Mouse (Mus musculus): ENCODE measurements at regions not wholly inside any gene's neighbourhood (a gene's known extent, or its start where the extent isn't known, plus 50 kb on each side); places are given as distances from the start of the nearest gene placed in this dataset.

DNA sequence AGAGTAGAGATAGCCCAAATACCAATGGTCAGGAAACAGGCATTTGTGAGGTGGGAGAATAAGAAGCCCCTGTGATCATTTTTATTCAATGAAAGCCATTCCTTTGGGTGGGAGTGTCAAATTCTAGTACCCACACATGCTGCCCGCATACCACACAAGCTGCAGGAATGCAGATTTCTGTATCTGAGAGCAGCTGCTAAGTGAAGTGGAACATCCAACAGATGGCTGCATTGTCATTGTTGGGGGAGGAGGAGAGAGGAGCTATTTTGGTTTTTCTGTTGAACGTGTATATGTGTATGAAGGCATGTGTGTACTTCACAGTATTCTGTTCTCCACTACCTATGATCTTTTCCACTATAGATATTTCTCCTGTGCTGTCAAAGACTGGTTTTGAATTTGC is 392.3 kb upstream of the Mef2c start:
- no peaks in the 10 kb centered on the region for H3K4me1 ChIP-seq (ENCODE audit: control insufficient read depth, insufficient read depth, low read length)
- H3K27me3 ChIP-seq (ENCODE audit: control insufficient read depth, insufficient read depth, low read length), result no peaks in the 10 kb centered on the region
- no peak overlapping the region for H3K9ac ChIP-seq (replicated peaks; ENCODE audit: low read depth, low read length)
- peak; percentile 61 for ATAC-seq (ENCODE audit: low read depth)
- H3K9me3 ChIP-seq (ENCODE audit: control insufficient read depth, low read length), result no peaks in the 10 kb centered on the region
- no peak overlapping the region for H3K4me2 ChIP-seq (ENCODE audit: low read depth, low read length)
- H3K4me3 ChIP-seq (ENCODE audit: low read depth, low read length), result no peak overlapping the region
- H3K27ac ChIP-seq (ENCODE audit: low read depth, low read length), result no peak overlapping the region
- H3K36me3 ChIP-seq (ENCODE audit: control insufficient read depth, insufficient read depth, low read length), result no peaks in the 10 kb centered on the region
- 4% methylated on average over 2 of the region's 2 CpGs for WGBS

- no peak for ATAC-seq (ENCODE audit: low read depth)
- no peaks in the 10 kb centered on the region for H3K36me3 ChIP-seq (ENCODE audit: control insufficient read depth, insufficient read depth, low read length)
- H3K27me3 ChIP-seq (ENCODE audit: control insufficient read depth, insufficient read depth, low read length), result no peaks in the 10 kb centered on the region
- H3K9me3 ChIP-seq (ENCODE audit: control insufficient read depth, low read length), result no peaks in the 10 kb centered on the region
- H3K27ac ChIP-seq (ENCODE audit: low read depth, low read length), result no peak overlapping the region
- H3K9ac ChIP-seq (replicated peaks; ENCODE audit: low read depth, low read length), result no peak overlapping the region
- WGBS, result 73% methylated on average over 1 of the region's 1 CpGs
- no peak overlapping the region for H3K4me2 ChIP-seq (ENCODE audit: low read depth, low read length)
- no peaks in the 10 kb centered on the region for H3K4me1 ChIP-seq (ENCODE audit: control insufficient read depth, insufficient read depth, low read length)
- no peak overlapping the region for H3K4me3 ChIP-seq (ENCODE audit: low read depth, low read length)
Measured at GRCm38 (mm10) chr13:83112323-83112722, 391.5 kb upstream of the Mef2c start.

- H3K27ac ChIP-seq (ENCODE audit: low read depth, low read length), result no peak overlapping the region
- H3K4me1 ChIP-seq (ENCODE audit: control insufficient read depth, insufficient read depth, low read length), result no peaks in the 10 kb centered on the region
- no peaks in the 10 kb centered on the region for H3K9me3 ChIP-seq (ENCODE audit: control insufficient read depth, low read length)
- WGBS, result 74% methylated on average over 5 of the region's 5 CpGs
- H3K36me3 ChIP-seq (ENCODE audit: control insufficient read depth, insufficient read depth, low read length), result no peaks in the 10 kb centered on the region
- H3K4me3 ChIP-seq (ENCODE audit: low read depth, low read length), result no peak overlapping the region
- ATAC-seq (ENCODE audit: low read depth), result no peak
- H3K27me3 ChIP-seq (ENCODE audit: control insufficient read depth, insufficient read depth, low read length), result no peaks in the 10 kb centered on the region
- H3K9ac ChIP-seq (replicated peaks; ENCODE audit: low read depth, low read length), result no peak overlapping the region
- H3K4me2 ChIP-seq (ENCODE audit: low read depth, low read length), result no peak overlapping the region
Measured at GRCm38 (mm10) chr13:83112741-83113140, 391.1 kb upstream of the Mef2c start.

- Histone ChIP-seq H3K27me3 (ENCODE audit: control insufficient read depth, insufficient read depth, low read length) (no peaks in the 10 kb centered on the region), H3K9me3 (ENCODE audit: control insufficient read depth, low read length) (no peaks in the 10 kb centered on the region), H3K27ac (ENCODE audit: low read depth, low read length) (no peak overlapping the region), H3K36me3 (ENCODE audit: control insufficient read depth, insufficient read depth, low read length) (no peaks in the 10 kb centered on the region), H3K4me3 (ENCODE audit: low read depth, low read length) (no peak overlapping the region), H3K4me2 (ENCODE audit: low read depth, low read length) (no peak overlapping the region), H3K4me1 (ENCODE audit: control insufficient read depth, insufficient read depth, low read length) (no peaks in the 10 kb centered on the region), H3K9ac (replicated peaks; ENCODE audit: low read depth, low read length) (no peak overlapping the region)
- no peak for ATAC-seq (ENCODE audit: low read depth)
Measured at GRCm38 (mm10) chr13:83113808-83114207, 390.0 kb upstream of the Mef2c start.

DNA sequence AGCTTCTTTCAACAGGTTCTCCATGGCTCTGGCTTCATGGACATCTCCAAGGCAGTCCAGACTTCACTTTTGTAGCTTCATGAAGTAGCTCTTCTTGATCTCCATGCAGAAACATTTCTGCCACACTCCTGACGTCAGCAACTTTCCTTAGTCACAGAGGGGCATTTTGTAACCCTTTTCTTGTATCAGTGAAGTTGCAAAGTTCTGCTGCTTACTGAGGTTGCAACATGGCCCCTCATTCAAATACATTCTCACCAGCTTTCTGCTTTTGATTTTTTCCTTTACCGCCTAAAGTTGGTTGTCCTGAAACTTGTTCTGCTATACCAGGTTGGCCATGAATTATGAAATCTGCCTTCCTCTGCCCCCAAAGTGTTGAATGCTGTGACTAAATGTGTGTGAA is 389.4 kb upstream of the Mef2c start:
- no peak overlapping the region for H3K4me2 ChIP-seq (ENCODE audit: low read depth, low read length)
- no peaks in the 10 kb centered on the region for H3K4me1 ChIP-seq (ENCODE audit: control insufficient read depth, insufficient read depth, low read length)
- H3K4me3 ChIP-seq (ENCODE audit: low read depth, low read length), result no peak overlapping the region
- no peak overlapping the region for H3K9ac ChIP-seq (replicated peaks; ENCODE audit: low read depth, low read length)
- H3K36me3 ChIP-seq (ENCODE audit: control insufficient read depth, insufficient read depth, low read length), result no peaks in the 10 kb centered on the region
- no peak overlapping the region for H3K27ac ChIP-seq (ENCODE audit: low read depth, low read length)
- no peaks in the 10 kb centered on the region for H3K9me3 ChIP-seq (ENCODE audit: control insufficient read depth, low read length)
- no peak for ATAC-seq (ENCODE audit: low read depth)
- no peaks in the 10 kb centered on the region for H3K27me3 ChIP-seq (ENCODE audit: control insufficient read depth, insufficient read depth, low read length)
- 91% methylated on average over 2 of the region's 2 CpGs for WGBS

DNA sequence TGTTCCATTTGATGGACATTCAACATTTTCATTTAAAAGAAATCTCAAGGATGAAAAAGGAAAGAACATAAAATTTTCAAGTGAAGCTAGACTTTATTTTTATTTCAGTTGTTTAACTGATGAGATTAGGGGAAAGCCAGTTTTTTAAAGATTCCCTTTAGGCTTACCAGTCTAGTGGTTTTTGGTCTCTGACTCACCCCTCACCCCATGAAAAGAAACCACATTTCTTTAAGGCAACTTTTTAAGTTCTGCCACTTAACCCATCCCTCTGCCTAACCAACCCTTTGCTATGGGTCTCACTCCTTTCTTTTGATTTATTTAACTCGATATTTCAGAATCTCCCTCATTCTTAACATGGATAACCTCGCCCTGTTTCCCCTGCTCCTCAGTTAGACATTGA is 388.1 kb upstream of the Mef2c start:
- no peak for ATAC-seq (ENCODE audit: low read depth)
- Histone ChIP-seq H3K27me3 (ENCODE audit: control insufficient read depth, insufficient read depth, low read length) (no peaks in the 10 kb centered on the region), H3K4me1 (ENCODE audit: control insufficient read depth, insufficient read depth, low read length) (no peaks in the 10 kb centered on the region), H3K36me3 (ENCODE audit: control insufficient read depth, insufficient read depth, low read length) (no peaks in the 10 kb centered on the region), H3K4me2 (ENCODE audit: low read depth, low read length) (no peak overlapping the region), H3K27ac (ENCODE audit: low read depth, low read length) (no peak overlapping the region), H3K9me3 (ENCODE audit: control insufficient read depth, low read length) (no peaks in the 10 kb centered on the region), H3K4me3 (ENCODE audit: low read depth, low read length) (no peak overlapping the region), H3K9ac (replicated peaks; ENCODE audit: low read depth, low read length) (no peak overlapping the region)
- 89% methylated on average over 2 of the region's 2 CpGs for WGBS

GRCm38 (mm10) chr13:83120343-83120742 is 383.5 kb upstream of the Mef2c start:
- Histone ChIP-seq H3K4me2 (ENCODE audit: low read depth, low read length) (no peak overlapping the region), H3K27ac (ENCODE audit: low read depth, low read length) (no peak overlapping the region), H3K4me3 (ENCODE audit: low read depth, low read length) (no peak overlapping the region), H3K9me3 (ENCODE audit: control insufficient read depth, low read length) (no peaks in the 10 kb centered on the region), H3K9ac (replicated peaks; ENCODE audit: low read depth, low read length) (no peak overlapping the region), H3K4me1 (ENCODE audit: control insufficient read depth, insufficient read depth, low read length) (no peaks in the 10 kb centered on the region), H3K36me3 (ENCODE audit: control insufficient read depth, insufficient read depth, low read length) (no peaks in the 10 kb centered on the region), H3K27me3 (ENCODE audit: control insufficient read depth, insufficient read depth, low read length) (no peaks in the 10 kb centered on the region)
- 19% methylated on average over 4 of the region's 4 CpGs for WGBS
- ATAC-seq (ENCODE audit: low read depth), result no peak

DNA sequence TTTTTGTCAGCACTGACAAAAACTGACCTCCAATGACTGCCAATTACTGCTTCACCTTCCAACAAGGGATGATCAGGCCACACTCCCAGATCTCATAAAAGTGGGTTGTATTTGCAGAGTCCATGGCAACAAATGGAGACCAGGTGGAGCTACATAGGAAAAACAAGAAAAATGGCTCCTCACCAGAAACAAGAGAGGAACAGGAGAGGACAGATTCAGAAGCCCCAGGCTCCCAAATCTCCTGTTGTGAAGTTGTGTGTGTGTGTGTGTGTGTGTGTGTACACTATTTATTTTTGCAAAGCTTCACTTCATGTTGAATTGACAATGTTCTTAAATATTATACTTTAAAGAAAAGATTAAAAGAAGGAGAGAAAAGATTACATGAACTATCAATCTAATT is 380.2 kb upstream of the Mef2c start:
- H3K36me3 ChIP-seq (ENCODE audit: control insufficient read depth, insufficient read depth, low read length), result no peaks in the 10 kb centered on the region
- no peak overlapping the region for H3K4me2 ChIP-seq (ENCODE audit: low read depth, low read length)
- no peak overlapping the region for H3K27ac ChIP-seq (ENCODE audit: low read depth, low read length)
- no peaks in the 10 kb centered on the region for H3K4me1 ChIP-seq (ENCODE audit: control insufficient read depth, insufficient read depth, low read length)
- H3K4me3 ChIP-seq (ENCODE audit: low read depth, low read length), result no peak overlapping the region
- no peak for ATAC-seq (ENCODE audit: low read depth)
- H3K9ac ChIP-seq (replicated peaks; ENCODE audit: low read depth, low read length), result no peak overlapping the region
- no peaks in the 10 kb centered on the region for H3K9me3 ChIP-seq (ENCODE audit: control insufficient read depth, low read length)
- H3K27me3 ChIP-seq (ENCODE audit: control insufficient read depth, insufficient read depth, low read length), result no peaks in the 10 kb centered on the region

GRCm38 (mm10) chr13:83124651-83125050 is 379.2 kb upstream of the Mef2c start:
- no peaks in the 10 kb centered on the region for H3K36me3 ChIP-seq (ENCODE audit: control insufficient read depth, insufficient read depth, low read length)
- H3K4me2 ChIP-seq (ENCODE audit: low read depth, low read length), result no peak overlapping the region
- WGBS, result 69% methylated on average over 2 of the region's 2 CpGs
- 0 out of 2 replicates have a peak, but pooled peaks have one; percentile 38 for ATAC-seq (ENCODE audit: low read depth)
- no peak overlapping the region for H3K9ac ChIP-seq (replicated peaks; ENCODE audit: low read depth, low read length)
- no peaks in the 10 kb centered on the region for H3K4me1 ChIP-seq (ENCODE audit: control insufficient read depth, insufficient read depth, low read length)
- H3K9me3 ChIP-seq (ENCODE audit: control insufficient read depth, low read length), result no peaks in the 10 kb centered on the region
- H3K4me3 ChIP-seq (ENCODE audit: low read depth, low read length), result no peak overlapping the region
- no peak overlapping the region for H3K27ac ChIP-seq (ENCODE audit: low read depth, low read length)
- H3K27me3 ChIP-seq (ENCODE audit: control insufficient read depth, insufficient read depth, low read length), result no peaks in the 10 kb centered on the region

DNA sequence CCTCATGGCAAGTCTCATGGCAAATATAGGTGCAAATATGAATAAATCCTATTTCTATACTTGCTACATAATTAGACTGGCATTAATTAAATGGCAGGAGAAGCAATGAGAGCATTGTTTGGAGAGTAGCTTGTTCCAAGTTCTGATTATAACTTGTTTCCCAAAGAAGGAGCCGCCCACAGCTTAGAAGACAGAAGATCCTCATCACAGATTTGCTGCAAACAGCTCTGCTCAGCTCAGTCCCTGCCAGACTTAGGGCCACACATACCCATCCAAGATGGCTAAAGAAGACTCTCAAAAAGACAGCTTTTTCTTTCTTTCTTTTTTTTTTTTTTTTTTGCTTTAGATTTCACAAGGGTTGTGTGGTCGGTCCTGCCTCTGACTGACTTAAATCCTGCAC is 377.4 kb upstream of the Mef2c start:
- ATAC-seq (ENCODE audit: low read depth), result no peak
- no peak overlapping the region for H3K4me2 ChIP-seq (ENCODE audit: low read depth, low read length)
- H3K9ac ChIP-seq (replicated peaks; ENCODE audit: low read depth, low read length), result no peak overlapping the region
- WGBS, result 89% methylated on average over 2 of the region's 2 CpGs
- no peak overlapping the region for H3K4me3 ChIP-seq (ENCODE audit: low read depth, low read length)
- H3K9me3 ChIP-seq (ENCODE audit: control insufficient read depth, low read length), result no peaks in the 10 kb centered on the region
- no peaks in the 10 kb centered on the region for H3K4me1 ChIP-seq (ENCODE audit: control insufficient read depth, insufficient read depth, low read length)
- H3K36me3 ChIP-seq (ENCODE audit: control insufficient read depth, insufficient read depth, low read length), result no peaks in the 10 kb centered on the region
- H3K27me3 ChIP-seq (ENCODE audit: control insufficient read depth, insufficient read depth, low read length), result no peaks in the 10 kb centered on the region
- no peak overlapping the region for H3K27ac ChIP-seq (ENCODE audit: low read depth, low read length)

Measured in neural tube, embryonic 14.5 days (tissue).